Mouse (Mus musculus): ENCODE results near the gene Spaca7. TPM values are rescaled to one million over a fixed set of nuclear protein-coding genes. Genes with fewer than 3 reads are reported as not detected.
A peak's percentile ranks its signal among the peaks of the same experiment; 100 is the strongest.
"Not testable (repeated sequence)": the region's sequence is repeated elsewhere in the genome, so short reads cannot be mapped to it uniquely, and the experiment has no call there.

Gene Spaca7
- polyA plus RNA-seq, 2 experiments, result not detected

DNA sequence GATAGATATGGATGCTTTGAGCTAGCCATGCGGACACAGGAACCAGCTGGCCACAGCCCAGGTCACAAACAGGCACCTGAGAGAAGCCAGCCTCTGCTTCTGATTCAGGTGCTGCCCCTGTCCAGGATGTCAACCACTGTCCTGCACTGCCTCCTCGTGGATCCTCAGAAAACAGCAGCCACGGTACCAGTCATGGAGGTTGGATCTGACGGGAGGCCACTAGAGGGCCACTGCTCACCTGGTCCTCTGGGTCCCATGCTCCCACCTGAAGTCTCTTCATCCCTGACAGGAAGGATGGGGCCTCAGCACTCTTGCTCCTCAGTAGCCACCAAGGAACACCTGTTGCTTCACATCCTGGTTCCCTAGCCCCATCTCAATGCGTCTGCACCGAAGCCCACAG lies 34.4 kb downstream of the Spaca7 start:
- no peak overlapping the region for H3K4me2 ChIP-seq (ENCODE audit: low read depth)
- WGBS (ENCODE audit: insufficient replicate concordance), result 22% methylated on average over 6 of the region's 6 CpGs
- no peaks in the 10 kb centered on the region for H3K9me3 ChIP-seq (ENCODE audit: control insufficient read depth, low read length)
- no peak overlapping the region for H3K4me3 ChIP-seq (ENCODE audit: insufficient read depth in 1 of 2, low read depth in 2 of 2, low read length in 2 of 2)
- H3K27me3 ChIP-seq (ENCODE audit: control insufficient read depth, insufficient read depth, low read length), result no peaks in the 10 kb centered on the region
- peak; percentile 96 for TF ChIP-seq CTCF (IDR thresholded peaks at IDR 0.05; ENCODE audit: low read depth)
- no peak for TF ChIP-seq EP300 (IDR thresholded peaks at IDR 0.05; ENCODE audit: low read depth)
- no peak overlapping the region for H3K27ac ChIP-seq
- ATAC-seq (ENCODE audit: insufficient read depth) (no peak), DNase-seq (ENCODE audit: low read depth in 3 of 3, low spot score in 3 of 3) (peak; percentile 28 to 43 (median 35))
- H3K9ac ChIP-seq (replicated peaks), result no peak overlapping the region
- no peaks in the 10 kb centered on the region for H3K4me1 ChIP-seq (replicated peaks; ENCODE audit: control insufficient read depth in 2 of 2, insufficient read depth in 2 of 2, low read length in 1 of 2)
- no peaks in the 10 kb centered on the region for H3K36me3 ChIP-seq (replicated peaks; ENCODE audit: control insufficient read depth, insufficient read depth, low read depth)

DNA sequence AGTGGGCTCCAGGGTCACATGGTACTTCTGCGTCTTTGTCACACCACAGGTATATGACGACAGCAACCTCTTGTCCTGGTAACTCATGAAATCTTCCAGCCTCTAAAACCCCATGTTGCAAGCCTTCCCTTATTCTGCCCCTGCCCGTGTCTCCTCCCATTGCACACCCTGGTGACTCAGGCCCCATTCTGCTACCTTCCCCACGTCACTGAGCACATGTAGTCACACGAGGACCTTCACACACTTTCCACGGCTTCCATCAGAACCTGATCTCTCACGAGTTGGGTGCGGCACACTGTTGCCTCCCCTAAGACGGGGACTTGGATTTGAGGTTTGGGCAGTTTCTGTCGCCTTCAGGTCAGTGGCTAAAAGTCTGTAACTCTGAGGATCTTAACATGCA lies 36.0 kb downstream of the Spaca7 start:
- Histone ChIP-seq H3K4me1 (replicated peaks; ENCODE audit: control insufficient read depth in 2 of 2, insufficient read depth in 2 of 2, low read length in 1 of 2) (no peaks in the 10 kb centered on the region), H3K9me3 (ENCODE audit: control insufficient read depth, low read length) (no peaks in the 10 kb centered on the region), H3K27me3 (ENCODE audit: control insufficient read depth, insufficient read depth, low read length) (no peaks in the 10 kb centered on the region), H3K36me3 (replicated peaks; ENCODE audit: control insufficient read depth, insufficient read depth, low read depth) (no peaks in the 10 kb centered on the region; the same call in 1 of the 2 replicates), H3K4me3 (ENCODE audit: insufficient read depth in 1 of 2, low read depth in 2 of 2, low read length in 2 of 2) (no peak overlapping the region), H3K4me2 (ENCODE audit: low read depth) (no peak overlapping the region), H3K9ac (replicated peaks) (no peak overlapping the region), H3K27ac (no peak overlapping the region)
- 61% methylated on average over 10 of the region's 10 CpGs for WGBS (ENCODE audit: insufficient replicate concordance)
- DNase-seq (ENCODE audit: low read depth in 3 of 3, low spot score in 3 of 3) (no peak), ATAC-seq (ENCODE audit: insufficient read depth) (no peak)
- TF ChIP-seq CTCF (IDR thresholded peaks at IDR 0.05; ENCODE audit: low read depth), result no peak
- no peak for TF ChIP-seq EP300 (IDR thresholded peaks at IDR 0.05; ENCODE audit: low read depth)

DNA sequence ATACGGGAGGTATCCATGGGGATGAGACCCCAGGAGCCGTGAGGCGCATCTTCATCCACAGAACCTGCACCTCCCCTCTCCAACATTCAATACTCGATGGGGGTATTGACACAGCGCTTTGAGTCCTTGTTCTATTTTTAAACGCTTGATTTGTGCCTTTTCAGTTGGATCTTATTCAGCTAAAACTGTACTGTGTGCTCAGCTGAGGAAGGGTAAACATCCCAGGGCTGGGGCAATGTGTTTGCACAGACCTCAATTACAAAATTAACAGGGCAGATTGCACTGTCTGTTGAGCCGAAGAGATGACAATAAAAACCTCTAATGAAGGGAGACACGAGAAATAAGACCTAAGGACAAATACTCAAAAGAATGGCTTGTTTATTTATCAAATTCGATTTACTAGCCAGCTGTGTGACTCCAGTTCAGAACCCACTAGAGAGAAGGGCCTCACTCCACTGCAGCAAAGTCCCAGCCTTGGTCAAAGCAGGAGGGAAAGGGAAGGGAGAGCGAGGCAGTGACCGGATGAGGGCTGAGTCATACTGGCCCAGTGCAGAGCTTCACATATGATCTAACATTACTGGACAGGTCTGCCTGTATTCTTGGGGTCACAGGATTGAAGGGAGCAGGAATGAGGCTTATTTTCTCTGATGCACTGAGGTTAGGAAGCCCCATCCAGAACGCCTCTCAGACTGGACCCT lies 37.1 kb downstream of the Spaca7 start:
- Histone ChIP-seq H3K27ac (no peak overlapping the region), H3K4me2 (ENCODE audit: low read depth) (no peak overlapping the region), H3K9ac (replicated peaks) (no peak overlapping the region), H3K36me3 (replicated peaks; ENCODE audit: control insufficient read depth, insufficient read depth, low read depth) (peaks cover 1% of the 10 kb centered on the region; the same call in 1 of the 2 replicates), H3K27me3 (ENCODE audit: control insufficient read depth, insufficient read depth, low read length) (no peaks in the 10 kb centered on the region), H3K9me3 (ENCODE audit: control insufficient read depth, low read length) (no peaks in the 10 kb centered on the region), H3K4me1 (replicated peaks; ENCODE audit: control insufficient read depth in 2 of 2, insufficient read depth in 2 of 2, low read length in 1 of 2) (no peaks in the 10 kb centered on the region), H3K4me3 (ENCODE audit: insufficient read depth in 1 of 2, low read depth in 2 of 2, low read length in 2 of 2) (no peak overlapping the region)
- no peak for ATAC-seq (ENCODE audit: insufficient read depth)
- TF ChIP-seq EP300 (IDR thresholded peaks at IDR 0.05; ENCODE audit: low read depth) (no peak), CTCF (IDR thresholded peaks at IDR 0.05; ENCODE audit: low read depth) (no peak)
- 60% methylated on average over 12 of the region's 12 CpGs for WGBS (ENCODE audit: insufficient replicate concordance)
- no peak for DNase-seq (ENCODE audit: low read depth in 3 of 3, low spot score in 3 of 3)

DNA sequence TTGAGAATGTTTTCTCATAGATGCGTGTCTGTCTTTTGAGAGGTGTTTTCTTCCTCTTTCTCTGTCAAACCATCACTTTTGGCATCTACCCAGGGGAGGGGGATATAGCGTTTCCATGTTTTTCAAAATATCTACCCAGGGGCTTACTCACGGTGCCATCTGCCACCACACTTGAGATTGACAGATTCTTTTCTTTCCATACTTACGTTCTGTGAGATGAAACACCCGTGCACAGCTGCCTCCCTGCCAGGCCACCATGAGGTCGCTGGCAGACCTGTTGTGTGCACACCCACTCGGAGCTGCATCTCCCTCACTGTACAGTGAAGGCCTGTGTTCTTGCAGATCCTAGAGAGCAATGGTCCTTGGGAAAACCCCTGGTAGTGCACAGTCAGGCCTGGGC lies 40.4 kb downstream of the Spaca7 start:
- Histone ChIP-seq H3K4me3 (ENCODE audit: insufficient read depth in 1 of 2, low read depth in 2 of 2, low read length in 2 of 2) (no peak overlapping the region), H3K9ac (replicated peaks) (no peak overlapping the region), H3K27ac (no peak overlapping the region), H3K36me3 (replicated peaks; ENCODE audit: control insufficient read depth, insufficient read depth, low read depth) (peaks cover 5% of the 10 kb centered on the region; the same call in 1 of the 2 replicates), H3K9me3 (ENCODE audit: control insufficient read depth, low read length) (no peaks in the 10 kb centered on the region), H3K27me3 (ENCODE audit: control insufficient read depth, insufficient read depth, low read length) (no peaks in the 10 kb centered on the region), H3K4me1 (replicated peaks; ENCODE audit: control insufficient read depth in 2 of 2, insufficient read depth in 2 of 2, low read length in 1 of 2) (no peaks in the 10 kb centered on the region), H3K4me2 (ENCODE audit: low read depth) (no peak overlapping the region)
- TF ChIP-seq CTCF (IDR thresholded peaks at IDR 0.05; ENCODE audit: low read depth) (no peak), EP300 (IDR thresholded peaks at IDR 0.05; ENCODE audit: low read depth) (no peak)
- DNase-seq (ENCODE audit: low read depth in 3 of 3, low spot score in 3 of 3) (no peak), ATAC-seq (ENCODE audit: insufficient read depth) (no peak)
- WGBS (ENCODE audit: insufficient replicate concordance), result 79% methylated on average over 7 of the region's 7 CpGs

DNA sequence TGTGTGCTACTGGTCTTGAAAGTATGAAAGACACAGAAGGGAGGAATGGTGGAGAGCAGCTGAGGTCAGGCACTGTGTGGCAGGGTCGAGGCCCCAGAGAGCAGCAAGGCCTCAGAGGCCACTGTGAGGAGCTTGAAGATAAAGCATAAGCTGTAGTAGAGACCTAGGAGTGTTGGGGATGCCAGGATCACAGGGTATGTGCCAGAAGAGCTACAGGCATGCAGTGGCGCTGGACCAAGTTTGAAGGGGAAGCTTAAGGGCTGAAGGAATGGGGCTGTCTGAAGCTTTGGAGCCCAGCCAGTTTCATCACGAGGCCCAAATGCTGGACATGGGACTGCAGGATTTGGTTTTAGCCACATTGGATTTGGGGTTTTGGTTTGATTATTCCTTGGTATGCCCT lies 44.5 kb downstream of the Spaca7 start:
- not testable (repeated sequence) for H3K4me3 ChIP-seq (ENCODE audit: insufficient read depth in 1 of 2, low read depth in 2 of 2, low read length in 2 of 2); H3K27ac ChIP-seq; H3K27me3 ChIP-seq (ENCODE audit: control insufficient read depth, insufficient read depth, low read length); H3K9ac ChIP-seq (replicated peaks); DNase-seq (ENCODE audit: low read depth in 3 of 3, low spot score in 3 of 3); ATAC-seq (ENCODE audit: insufficient read depth); H3K4me1 ChIP-seq (replicated peaks; ENCODE audit: control insufficient read depth in 2 of 2, insufficient read depth in 2 of 2, low read length in 1 of 2); H3K9me3 ChIP-seq (ENCODE audit: control insufficient read depth, low read length); H3K4me2 ChIP-seq (ENCODE audit: low read depth)
- WGBS (ENCODE audit: insufficient replicate concordance), result 84% methylated on average over 3 of the region's 3 CpGs
- H3K36me3 ChIP-seq (replicated peaks; ENCODE audit: control insufficient read depth, insufficient read depth, low read depth), result peaks cover 36% of the 10 kb centered on the region

Measured in liver, embryonic 14.5 days (tissue).